Mouse (Mus musculus) activated CD4-positive, CD25-positive, alpha-beta regulatory T cell, adult 4 months (primary cell): ENCODE measurements around the gene Ube2v1. TPM values are rescaled to one million over a fixed set of nuclear protein-coding genes. Genes with fewer than 3 reads are reported as not detected.

Source experiments
- ATAC-seq: one replicate; pipeline ENCODE4 v1.8.0; 2017
- polyA plus RNA-seq, 2 experiments: library from polyadenylated mRNA; unstranded; fragments of 100-300 nt; shearing (Covaris generic); gene quantifications; one replicate each; pipeline ENCODE4 v1.2.1; 2017

Gene Ube2v1
- polyA plus RNA-seq: 100 to 1,000 TPM; 308 to 398 TPM

GRCm38 (mm10) chr2:167631591-167632448 is at the start of gene Ube2v1:
Ube2v1 (minus strand) TSS chr2:167632095.
- ATAC-seq: peak; percentile 74

- ATAC-seq: peak; percentile 12
Observed at GRCm38 (mm10) chr2:167680657-167681056, 48.8 kb upstream of the Ube2v1 start.

GRCm38 (mm10) chr2:167679902-167680430 is 48.1 kb upstream of the Ube2v1 start:
- peak; percentile 94 for ATAC-seq

- no peak for ATAC-seq
Observed at GRCm38 (mm10) chr2:167678600-167678999, 46.7 kb upstream of the Ube2v1 start.

GRCm38 (mm10) chr2:167675120-167675909 is 43.4 kb upstream of the Ube2v1 start:
- ATAC-seq: peak; percentile 28

GRCm38 (mm10) chr2:167672212-167672685 is 40.4 kb upstream of the Ube2v1 start:
- ATAC-seq: no peak

- no peak for ATAC-seq
Observed at GRCm38 (mm10) chr2:167671101-167671633, 39.3 kb upstream of the Ube2v1 start.

- no peak for ATAC-seq
Observed at GRCm38 (mm10) chr2:167669398-167669797, 37.5 kb upstream of the Ube2v1 start.

- no peak for ATAC-seq
Observed at GRCm38 (mm10) chr2:167668426-167668825, 36.5 kb upstream of the Ube2v1 start.

GRCm38 (mm10) chr2:167665972-167666713 is 34.2 kb upstream of the Ube2v1 start:
- no peak for ATAC-seq

- ATAC-seq: no peak
Observed at GRCm38 (mm10) chr2:167662713-167663112, 30.8 kb upstream of the Ube2v1 start.

- ATAC-seq: peak; percentile 76
Observed at GRCm38 (mm10) chr2:167661270-167662203, 29.6 kb upstream of the Ube2v1 start, which contains the start of gene Gm20431. Gm20431 (minus strand) TSS chr2:167661496.

- ATAC-seq: no peak
Observed at GRCm38 (mm10) chr2:167660611-167660971, 28.7 kb upstream of the Ube2v1 start.

- no peak for ATAC-seq
Observed at GRCm38 (mm10) chr2:167659847-167660610, 28.1 kb upstream of the Ube2v1 start.

GRCm38 (mm10) chr2:167659177-167659846 is 27.4 kb upstream of the Ube2v1 start:
- no peak for ATAC-seq

- no peak for ATAC-seq
Observed at GRCm38 (mm10) chr2:167658712-167659111, 26.8 kb upstream of the Ube2v1 start.

GRCm38 (mm10) chr2:167657973-167658372 is 26.1 kb upstream of the Ube2v1 start:
- ATAC-seq: no peak

GRCm38 (mm10) chr2:167656629-167657478 is 25.0 kb upstream of the Ube2v1 start:
- peak; percentile 80 for ATAC-seq
